Mouse (Mus musculus) cortical plate, adult 2 months (tissue): ENCODE data around the gene Olfml3. TPM values are rescaled to one million over a fixed set of nuclear protein-coding genes. Genes with fewer than 3 reads are reported as not detected.
A peak's percentile ranks its signal among the peaks of the same experiment; 100 is the strongest.

Source experiments
- H3K27ac ChIP-seq: fragments of 200-500 bp; 2 replicates; pipeline ENCODE4 v1.5.1; 2012; ENCODE audit warnings: low read length, control low read depth, inconsistent platforms; ENCODE audit not compliant: insufficient read depth
- H3K4me1 ChIP-seq: fragments of 200-500 bp; 2 replicates; pipeline ENCODE4 v1.6.1; 2011; ENCODE audit warnings: low read length; ENCODE audit not compliant: control insufficient read depth, insufficient read depth
- H3K4me3 ChIP-seq: fragments of 200-500 bp; 2 replicates; pipeline ENCODE4 v1.5.1; 2011; ENCODE audit warnings: mild to moderate bottlenecking, low read length, control low read depth; ENCODE audit not compliant: insufficient read depth
- CTCF ChIP-seq: fragments of 200-500 bp; IDR thresholded peaks from 2 replicates; pipeline ENCODE4 v1.5.1; 2011; ENCODE audit warnings: mild to moderate bottlenecking, control low read depth, low read length; ENCODE audit not compliant: insufficient read depth; ENCODE audit errors: extremely low read depth
- POLR2A ChIP-seq: fragments of 200-500 bp; IDR thresholded peaks from 2 replicates; pipeline ENCODE4 v1.6.1; 2011; ENCODE audit warnings: mild to moderate bottlenecking, low read length, control low read depth; ENCODE audit not compliant: insufficient read depth; ENCODE audit errors: extremely low read depth
- polyA plus RNA-seq: library from polyadenylated mRNA; depleted of rRNA; stranded (reverse); fragments of >200 nt; gene quantifications from 2 replicates; pipeline ENCODE4 v1.2.3, GENCODE M21; 2012; rRNA removed

Gene Olfml3
- polyA plus RNA-seq, 1 experiment, result 14.5 TPM

DNA sequence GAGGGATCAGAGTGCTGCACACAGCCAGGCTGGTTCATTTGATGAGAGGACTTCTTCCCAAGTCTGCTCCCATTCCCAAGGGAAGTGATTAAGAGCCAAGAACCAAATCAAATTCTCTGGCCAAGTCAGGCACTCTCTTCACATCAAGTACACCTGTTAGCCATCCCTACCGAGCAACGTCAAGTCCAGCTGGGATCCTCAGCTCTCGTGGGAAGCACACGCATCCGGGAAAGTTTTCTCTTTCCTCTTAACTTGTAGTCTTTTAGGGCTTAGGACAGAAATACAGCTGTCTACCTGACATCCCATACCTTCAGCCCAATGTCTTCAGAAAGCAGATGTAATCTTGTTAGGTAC, 53.9 kb downstream of the Olfml3 start:
- no peak overlapping the region for H3K4me3 ChIP-seq
- H3K27ac ChIP-seq, result no peak overlapping the region
- TF ChIP-seq CTCF, result no peak
- TF ChIP-seq POLR2A, result no peak
- peaks cover 1% of the 10 kb centered on the region; the same call in 1 of the 2 replicates for H3K4me1 ChIP-seq

DNA sequence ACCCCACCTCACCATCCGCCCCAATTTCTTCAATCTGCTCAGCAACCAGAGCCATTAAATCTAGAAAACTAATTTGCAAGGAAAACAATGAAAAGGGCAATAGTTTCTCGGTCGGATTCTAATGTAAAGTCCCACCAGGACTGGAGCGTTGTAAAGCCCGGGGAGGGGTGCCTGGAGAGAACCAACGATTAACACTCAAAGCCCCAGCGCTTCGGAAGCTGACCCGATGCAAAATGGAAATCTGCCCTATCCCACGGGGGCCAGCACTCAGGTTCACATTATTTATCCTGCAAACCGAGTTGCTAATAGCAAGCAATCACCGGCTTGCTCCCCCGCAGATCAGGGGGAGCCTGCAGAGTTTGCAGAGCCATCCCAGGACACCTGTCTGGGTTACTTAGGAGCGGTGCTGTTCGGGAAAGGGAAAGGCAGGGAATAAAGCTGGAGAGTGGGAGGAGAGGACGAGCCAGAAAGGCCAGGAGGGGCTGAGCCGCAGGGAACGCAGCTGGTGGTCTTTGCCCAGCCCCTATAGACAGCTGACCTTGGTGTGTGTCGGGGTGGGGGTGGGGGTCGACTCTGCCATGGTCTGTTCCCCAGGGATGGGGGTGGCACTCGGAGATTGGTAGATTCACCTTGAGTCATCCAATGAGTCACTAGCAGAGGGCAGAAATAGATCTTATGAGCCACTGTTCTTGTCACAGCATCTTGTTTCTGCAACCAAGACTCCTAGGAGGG, 54.4 kb downstream of the Olfml3 start:
- H3K4me1 ChIP-seq, result peaks cover 1% of the 10 kb centered on the region; the same call in 1 of the 2 replicates
- TF ChIP-seq CTCF, result no peak
- no peak for TF ChIP-seq POLR2A
- H3K27ac ChIP-seq, result no peak overlapping the region
- H3K4me3 ChIP-seq, result peak overlapping the region; percentile 17; the same call in 1 of the 2 replicates

DNA sequence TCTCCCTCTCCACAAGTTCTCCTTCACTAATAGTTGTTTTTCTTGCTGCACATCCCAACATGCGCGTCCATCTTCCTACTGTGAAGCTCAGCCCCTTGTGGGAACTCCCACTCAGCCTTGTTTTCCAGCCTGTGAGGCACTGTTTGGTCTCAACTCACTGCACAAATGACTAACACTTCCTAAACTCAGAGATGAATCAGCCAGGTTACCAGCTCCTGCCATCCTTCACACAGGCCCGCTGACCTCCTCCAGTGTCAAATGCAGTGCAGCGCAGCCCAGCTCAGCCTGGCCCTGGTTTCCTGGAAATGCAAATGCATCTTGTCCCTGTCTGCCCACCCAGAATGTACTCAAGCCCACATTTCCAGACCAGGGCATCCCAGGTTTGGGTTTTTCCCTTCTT, 55.3 kb downstream of the Olfml3 start:
- Histone ChIP-seq H3K4me3 (no peak overlapping the region), H3K4me1 (peaks cover 1% of the 10 kb centered on the region; the same call in 1 of the 2 replicates), H3K27ac (no peak overlapping the region)
- no peak for TF ChIP-seq CTCF
- TF ChIP-seq POLR2A, result no peak

DNA sequence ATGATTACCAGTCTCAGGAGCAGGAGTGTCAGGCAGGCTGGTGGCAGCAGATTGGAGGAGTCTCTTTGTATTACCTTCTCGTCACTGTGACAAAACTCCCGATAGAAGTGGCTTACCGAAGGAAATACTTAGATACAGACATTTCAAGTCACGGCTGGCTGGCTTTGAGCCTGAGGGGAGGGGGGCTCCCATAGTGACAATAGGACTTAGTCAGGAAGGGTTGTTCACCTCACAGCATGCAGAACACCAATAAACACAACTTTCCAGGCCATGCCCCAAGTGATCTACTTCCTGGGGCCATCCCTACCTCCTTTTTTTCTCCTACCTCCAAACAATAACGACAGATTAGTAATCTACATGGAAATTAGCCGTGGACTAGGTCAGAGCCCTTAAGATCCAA, 59.0 kb downstream of the Olfml3 start:
- peaks cover 1% of the 10 kb centered on the region; the same call in 1 of the 2 replicates for H3K4me1 ChIP-seq
- H3K4me3 ChIP-seq, result no peak overlapping the region
- TF ChIP-seq CTCF, result no peak
- no peak for TF ChIP-seq POLR2A
- H3K27ac ChIP-seq, result no peak overlapping the region

DNA sequence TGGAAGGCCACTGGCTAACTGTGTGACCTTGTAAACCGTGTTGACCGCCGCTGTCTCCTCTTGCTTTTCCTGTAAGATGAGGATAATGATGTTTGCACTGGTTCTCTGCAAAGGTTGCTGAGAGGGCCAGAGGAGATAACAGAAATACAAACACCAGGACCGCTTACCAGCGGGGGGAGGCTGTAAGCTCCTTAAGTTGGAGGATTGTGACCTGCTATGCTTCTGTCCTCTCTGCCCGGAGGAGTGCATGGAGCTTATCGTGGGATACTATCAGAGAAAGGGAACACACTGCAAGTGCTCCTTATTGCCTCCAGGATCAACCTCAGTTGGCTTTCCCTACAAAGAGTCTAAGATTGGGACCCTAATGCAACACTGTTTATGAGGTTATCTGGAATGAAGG, 65.1 kb downstream of the Olfml3 start:
- H3K4me1 ChIP-seq, result peaks cover 3% of the 10 kb centered on the region; the same call in 1 of the 2 replicates
- TF ChIP-seq POLR2A, result no peak
- TF ChIP-seq CTCF, result no peak
- H3K4me3 ChIP-seq, result no peak overlapping the region
- no peak overlapping the region for H3K27ac ChIP-seq

Other genes starting within 250 kb of the Olfml3 start
- gene Syt6, start 162.8 kb downstream of the Olfml3 start, polyA plus RNA-seq, result 10.3 and 15.1 TPM in 2 replicates
- gene Atg4a-ps, start 91.9 kb downstream of the Olfml3 start, polyA plus RNA-seq, result 0.10 and 0.13 TPM in 2 replicates
- not detected in 2 replicates for gene Gm10964, start 1.4 kb upstream of the Olfml3 start, polyA plus RNA-seq
- gene Hipk1, start 53.6 kb upstream of the Olfml3 start, polyA plus RNA-seq, result 41.2 and 42.0 TPM in 2 replicates
- gene Dclre1b, start 71.4 kb upstream of the Olfml3 start, polyA plus RNA-seq, result 5.8 and 6.6 TPM in 2 replicates
- 14.8 and 15.6 TPM in 2 replicates for gene Ap4b1, start 71.5 kb upstream of the Olfml3 start, polyA plus RNA-seq
- 0.09 and 0.40 TPM in 2 replicates for gene Gm43064, start 71.6 kb upstream of the Olfml3 start, polyA plus RNA-seq
- gene Bcl2l15, start 94.6 kb upstream of the Olfml3 start, polyA plus RNA-seq, result 3.0 and 4.1 TPM in 2 replicates
- gene Ptpn22, start 121.8 kb upstream of the Olfml3 start, polyA plus RNA-seq, result 1.3 and 1.4 TPM in 2 replicates
- gene Rsbn1, start 176.1 kb upstream of the Olfml3 start, polyA plus RNA-seq, result 9.5 and 9.8 TPM in 2 replicates
- gene Phtf1, start 230.1 kb upstream of the Olfml3 start, polyA plus RNA-seq, result 25.3 and 27.7 TPM in 2 replicates